Mouse (Mus musculus) heart, embryonic 15.5 days (tissue): ENCODE results near the gene Arhgef38. TPM values are rescaled to one million over a fixed set of nuclear protein-coding genes. Genes with fewer than 3 reads are reported as not detected.

Source experiments
- ATAC-seq: fragments of 200-750 bp; cut with Nextera tagmentation; replicated peaks from 2 replicates; pipeline ENCODE4 v1.8.0; 2017; ENCODE audit warnings: low read depth, moderate TSS enrichment; ENCODE audit not compliant: insufficient number of reproducible peaks, insufficient read depth, low FRiP score
- H3K27ac ChIP-seq: fragments of 300-500 bp; sonication (generic); 2 replicates; pipeline ENCODE4 v1.5.1; 2015; ENCODE audit warnings: mild to moderate bottlenecking, inconsistent platforms
- H3K27me3 ChIP-seq: fragments of 300-500 bp; sonication (generic); 2 replicates; pipeline ENCODE4 v1.6.1; 2015; ENCODE audit warnings: inconsistent platforms
- H3K36me3 ChIP-seq: fragments of 300-500 bp; sonication (generic); 2 replicates; pipeline ENCODE4 v1.6.1; 2015; ENCODE audit warnings: mild to moderate bottlenecking, inconsistent platforms
- H3K4me1 ChIP-seq: fragments of 300-500 bp; sonication (generic); replicated peaks from 2 replicates; pipeline ENCODE4 v1.6.1; 2015; ENCODE audit warnings: inconsistent platforms
- H3K4me2 ChIP-seq: fragments of 300-500 bp; sonication (generic); 2 replicates; pipeline ENCODE4 v1.6.1; 2015; ENCODE audit warnings: inconsistent platforms, mild to moderate bottlenecking, moderate library complexity
- H3K4me3 ChIP-seq: fragments of 300-500 bp; sonication (generic); 2 replicates; pipeline ENCODE4 v1.5.1; 2015; ENCODE audit warnings: mild to moderate bottlenecking, inconsistent platforms
- H3K9ac ChIP-seq: fragments of 300-500 bp; sonication (generic); 2 replicates; pipeline ENCODE4 v1.6.1; 2015; ENCODE audit warnings: mild to moderate bottlenecking, inconsistent platforms
- H3K9me3 ChIP-seq: fragments of 300-500 bp; sonication (generic); replicated peaks from 2 replicates; pipeline ENCODE4 v1.6.1; 2016; ENCODE audit warnings: inconsistent platforms
- WGBS: fragments of 180-500 bp; shearing (Covaris S2); methylation state at CpG from one replicate; pipeline ENCODE4 v1.1.7; 2015; ENCODE audit warnings: mixed read lengths; 5-methylcytosine and 5-hydroxymethylcytosine counted together
- polyA plus RNA-seq: library from polyadenylated mRNA; unstranded; fragments of >200 nt; fragmentation: Nextera tagmentation; extraction: Ambion mirVana; gene quantifications from 2 replicates; pipeline ENCODE4 v1.2.1, GENCODE M21; 2015

The Arhgef38 gene
- polyA plus RNA-seq, 1 experiment from 2014 or later: 0.01 TPM

DNA sequence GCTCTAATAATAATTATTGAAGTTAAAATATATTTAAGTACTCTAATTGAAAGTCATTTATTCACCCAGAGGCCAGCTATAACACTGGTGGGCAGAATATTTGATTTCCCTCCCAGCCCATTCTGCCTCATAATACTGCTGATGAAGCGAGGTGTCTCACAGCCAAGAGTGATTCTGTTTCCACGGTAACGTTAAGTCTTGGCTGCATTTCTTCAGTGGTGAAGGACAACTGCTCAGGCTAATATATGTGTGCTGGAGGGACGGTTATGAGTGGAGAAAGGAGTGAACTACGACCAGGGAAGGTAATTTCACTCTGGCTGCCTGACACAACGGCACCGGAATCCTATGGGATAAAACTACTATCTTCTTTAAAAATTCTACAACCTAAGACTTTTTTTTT, 71.6 kb downstream of the Arhgef38 start:
- Histone ChIP-seq H3K27me3 (no peaks in the 10 kb centered on the region; the same call in 1 of the 2 replicates), H3K9me3 (no peaks in the 10 kb centered on the region), H3K36me3 (no peaks in the 10 kb centered on the region), H3K27ac (no peak overlapping the region), H3K9ac (no peak overlapping the region), H3K4me2 (no peak overlapping the region), H3K4me3 (no peak overlapping the region), H3K4me1 (no peaks in the 10 kb centered on the region)
- WGBS: 71% methylated on average over 7 of the region's 7 CpGs
- ATAC-seq: no peak

DNA sequence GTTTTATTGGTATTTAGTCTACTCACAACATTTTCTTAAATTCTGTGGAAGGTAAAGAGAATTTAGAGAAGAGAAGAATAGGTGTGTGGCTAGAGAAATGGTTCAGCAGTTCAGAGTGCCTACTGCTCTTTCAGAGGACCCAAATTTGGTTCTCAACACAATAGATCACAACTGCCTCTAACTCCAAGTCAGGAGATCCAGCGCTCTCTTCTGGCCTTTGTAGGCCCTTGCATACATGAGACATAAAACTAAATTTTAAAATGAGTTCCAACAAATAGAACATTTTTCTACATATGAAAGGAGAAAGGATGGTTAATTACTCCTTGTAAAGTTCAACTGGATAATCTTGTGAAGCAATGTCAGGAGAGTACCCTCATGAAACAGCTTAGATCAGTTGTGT, 73.3 kb downstream of the Arhgef38 start:
- Histone ChIP-seq H3K27ac (no peak overlapping the region), H3K4me3 (no peak overlapping the region), H3K4me1 (no peaks in the 10 kb centered on the region), H3K27me3 (no peaks in the 10 kb centered on the region), H3K36me3 (no peaks in the 10 kb centered on the region), H3K4me2 (no peak overlapping the region), H3K9me3 (no peaks in the 10 kb centered on the region), H3K9ac (no peak overlapping the region)
- WGBS: 85% methylated on average over 1 of the region's 1 CpGs
- no peak for ATAC-seq

DNA sequence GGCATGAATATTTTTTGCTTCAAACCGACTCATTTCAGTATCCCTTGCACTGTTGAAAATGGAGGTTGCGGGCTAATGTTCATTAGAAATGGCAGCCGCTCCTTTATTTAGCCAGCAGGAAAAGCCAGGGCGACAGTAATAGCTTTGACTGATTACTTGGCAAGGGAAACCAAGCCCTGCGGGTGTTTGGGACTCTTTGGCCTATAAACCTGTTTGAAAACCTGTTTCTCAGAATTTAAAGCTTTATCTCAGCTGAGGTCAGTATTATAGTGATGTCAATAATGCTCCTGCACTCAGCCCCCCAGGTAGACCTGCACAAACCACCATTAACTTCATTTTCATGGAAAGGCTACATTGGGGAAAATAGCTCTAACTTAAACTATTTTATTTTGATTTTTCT, 76.5 kb downstream of the Arhgef38 start:
- Histone ChIP-seq H3K9me3 (no peaks in the 10 kb centered on the region), H3K4me2 (no peak overlapping the region), H3K36me3 (no peaks in the 10 kb centered on the region), H3K4me1 (no peaks in the 10 kb centered on the region), H3K9ac (no peak overlapping the region), H3K27ac (no peak overlapping the region), H3K27me3 (no peaks in the 10 kb centered on the region), H3K4me3 (no peak overlapping the region)
- WGBS: 75% methylated on average over 5 of the region's 5 CpGs
- no peak for ATAC-seq

DNA sequence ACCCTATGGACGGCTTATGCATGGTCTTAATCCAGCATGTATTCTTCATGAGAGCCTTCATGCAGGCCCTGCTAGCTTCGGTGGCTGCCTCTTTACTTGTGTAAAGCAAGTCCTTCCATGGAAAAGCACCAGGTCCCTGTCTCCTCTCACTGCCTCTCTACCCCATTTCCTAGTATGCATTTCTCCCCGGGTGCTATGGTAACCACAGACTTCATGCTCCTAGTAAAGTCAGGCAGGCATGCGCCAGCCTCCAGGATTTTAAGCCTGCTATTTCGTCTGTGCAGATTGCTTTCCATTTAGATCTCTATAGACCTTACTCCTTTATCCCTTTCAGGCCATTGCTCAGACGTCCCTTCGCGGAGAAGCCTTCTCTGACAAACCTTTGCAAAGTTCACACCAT, 80.1 kb downstream of the Arhgef38 start:
- H3K27ac ChIP-seq: no peak overlapping the region
- H3K4me3 ChIP-seq: no peak overlapping the region
- 82% methylated on average over 8 of the region's 8 CpGs for WGBS
- no peaks in the 10 kb centered on the region for H3K4me1 ChIP-seq
- H3K36me3 ChIP-seq: no peaks in the 10 kb centered on the region
- H3K27me3 ChIP-seq: no peaks in the 10 kb centered on the region
- H3K9me3 ChIP-seq: no peaks in the 10 kb centered on the region
- H3K4me2 ChIP-seq: no peak overlapping the region
- no peak overlapping the region for H3K9ac ChIP-seq
- ATAC-seq: no peak

DNA sequence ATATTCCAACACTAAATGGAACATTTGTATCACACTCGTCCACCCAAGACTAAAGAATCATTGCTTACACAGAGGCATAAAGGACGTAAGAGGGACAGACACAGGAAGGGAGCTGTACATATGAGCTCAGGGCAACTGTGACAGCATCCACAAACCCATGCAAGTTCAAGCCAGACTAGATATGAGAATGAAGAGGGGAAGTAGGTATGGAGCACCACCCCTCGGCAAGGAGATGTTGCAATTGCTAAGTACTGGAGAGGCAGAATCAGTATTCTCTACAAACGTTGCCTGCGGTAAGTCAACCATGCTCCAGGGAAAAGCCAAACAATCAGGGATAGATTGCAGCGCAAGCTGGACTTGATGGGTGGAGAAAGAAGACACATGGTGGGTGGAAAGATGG, 81.1 kb downstream of the Arhgef38 start:
- H3K27ac ChIP-seq: no peak overlapping the region
- H3K4me2 ChIP-seq: no peak overlapping the region

DNA sequence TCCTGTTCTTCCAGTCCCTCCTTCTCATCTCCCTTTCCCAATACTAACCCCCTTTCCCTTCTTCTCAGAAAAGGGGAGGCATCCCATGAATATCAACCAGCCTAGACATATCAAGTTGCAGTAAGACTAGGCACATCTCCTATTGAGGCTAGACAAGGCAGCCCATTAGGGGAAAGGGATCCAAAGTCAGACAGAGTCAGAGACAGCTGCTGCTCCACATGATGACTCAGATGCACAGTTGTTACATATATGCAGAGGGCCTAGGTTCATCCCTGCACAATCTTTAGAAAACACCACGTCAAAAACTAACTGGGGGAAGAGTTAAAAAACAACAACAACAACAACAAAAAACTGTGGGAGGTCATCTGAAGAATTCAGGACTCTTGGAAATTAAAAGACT, 81.9 kb downstream of the Arhgef38 start:
- Histone ChIP-seq H3K36me3 (no peaks in the 10 kb centered on the region), H3K4me3 (no peak overlapping the region), H3K27ac (no peak overlapping the region), H3K4me1 (no peaks in the 10 kb centered on the region), H3K27me3 (no peaks in the 10 kb centered on the region), H3K9me3 (no peaks in the 10 kb centered on the region), H3K4me2 (no peak overlapping the region), H3K9ac (no peak overlapping the region)
- WGBS: 51% methylated on average over 1 of the region's 1 CpGs
- no peak for ATAC-seq

More for the DNA sequence above, 81.1 kb downstream of the Arhgef38 start:
- H3K36me3 ChIP-seq: no peaks in the 10 kb centered on the region
- H3K4me1 ChIP-seq: no peaks in the 10 kb centered on the region
- ATAC-seq: no peak
- 68% methylated on average over 6 of the region's 6 CpGs for WGBS
- no peaks in the 10 kb centered on the region for H3K9me3 ChIP-seq
- H3K27me3 ChIP-seq: no peaks in the 10 kb centered on the region
- H3K4me3 ChIP-seq: no peak overlapping the region
- no peak overlapping the region for H3K9ac ChIP-seq

DNA sequence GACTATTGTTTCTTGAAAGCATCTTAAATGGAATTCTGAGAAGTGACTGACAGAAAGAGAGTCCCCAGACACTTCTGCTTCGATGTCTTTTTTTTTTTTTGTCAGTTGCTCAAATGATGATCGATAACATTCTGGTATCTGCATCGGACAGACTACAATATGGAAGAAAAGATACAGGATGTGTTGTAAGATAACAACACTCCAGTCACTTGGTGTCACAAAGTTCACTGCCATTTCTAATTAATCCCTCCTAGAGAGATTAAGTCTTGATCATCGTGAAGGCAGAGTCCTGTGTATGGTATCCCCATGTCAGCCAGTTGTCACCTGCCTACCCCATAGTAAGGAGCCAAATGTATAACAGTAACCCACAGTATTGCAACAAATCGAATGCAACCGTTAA, 83.1 kb downstream of the Arhgef38 start:
- no peaks in the 10 kb centered on the region for H3K36me3 ChIP-seq
- no peak for ATAC-seq
- H3K9ac ChIP-seq: no peak overlapping the region
- no peaks in the 10 kb centered on the region for H3K9me3 ChIP-seq
- H3K27ac ChIP-seq: no peak overlapping the region
- H3K4me3 ChIP-seq: no peak overlapping the region
- WGBS: 75% methylated on average over 6 of the region's 6 CpGs
- H3K4me1 ChIP-seq: no peaks in the 10 kb centered on the region
- H3K27me3 ChIP-seq: no peaks in the 10 kb centered on the region
- no peak overlapping the region for H3K4me2 ChIP-seq

DNA sequence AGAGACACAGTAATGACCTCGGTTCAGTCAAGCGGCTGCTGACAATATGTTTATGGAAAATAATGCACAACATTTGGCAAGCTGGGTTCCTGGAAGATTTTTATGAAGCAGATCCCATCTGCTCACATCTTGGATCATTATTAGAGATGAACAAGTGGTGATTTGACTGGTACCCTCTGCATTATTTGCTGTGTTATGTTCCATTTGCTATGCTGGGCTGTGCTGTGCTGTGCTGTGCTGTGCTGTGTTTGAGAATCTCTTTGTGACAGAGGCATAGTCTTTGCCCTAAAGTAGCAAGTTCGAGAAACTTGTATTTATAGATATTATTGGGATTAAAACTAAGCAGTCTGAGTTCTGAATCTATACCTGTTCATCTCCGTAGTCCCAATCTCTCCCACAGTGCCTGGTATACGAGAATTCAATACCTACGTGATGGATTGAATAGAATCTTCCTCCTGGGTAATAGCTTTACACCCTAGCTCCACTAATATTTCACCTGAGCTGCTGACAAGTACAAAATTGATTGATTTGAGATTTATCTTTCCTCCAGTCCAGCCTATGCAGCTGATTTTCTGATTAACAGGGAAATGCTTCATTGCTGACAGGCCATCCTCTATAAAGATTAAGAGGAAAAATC, 90.1 kb downstream of the Arhgef38 start:
- H3K27me3 ChIP-seq: no peaks in the 10 kb centered on the region
- no peaks in the 10 kb centered on the region for H3K4me1 ChIP-seq
- WGBS: 78% methylated on average over 6 of the region's 6 CpGs
- H3K4me3 ChIP-seq: no peak overlapping the region
- H3K9me3 ChIP-seq: no peaks in the 10 kb centered on the region
- no peaks in the 10 kb centered on the region for H3K36me3 ChIP-seq
- no peak for ATAC-seq
- no peak overlapping the region for H3K4me2 ChIP-seq
- H3K27ac ChIP-seq: no peak overlapping the region
- no peak overlapping the region for H3K9ac ChIP-seq

DNA sequence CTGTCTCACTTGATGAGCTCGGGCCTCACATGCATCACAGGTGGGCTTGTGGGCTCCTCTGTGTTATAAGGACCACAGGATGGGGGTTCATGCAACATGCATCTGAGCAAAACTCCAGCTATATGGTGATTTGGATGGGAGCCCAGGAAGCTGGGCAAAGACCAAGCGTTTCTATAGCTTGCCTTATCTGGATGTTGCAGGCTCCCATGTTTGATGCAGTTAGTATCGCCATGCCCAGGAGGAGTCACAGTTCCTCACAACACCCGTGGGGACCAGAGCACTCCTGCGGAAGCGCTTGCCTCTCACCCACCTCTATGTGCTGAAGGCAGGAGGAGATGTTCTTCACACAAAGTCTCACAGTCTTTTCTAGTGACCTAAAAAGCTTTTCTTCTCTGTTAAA, 92.9 kb downstream of the Arhgef38 start:
- Histone ChIP-seq H3K27me3 (no peaks in the 10 kb centered on the region), H3K27ac (no peak overlapping the region), H3K9ac (no peak overlapping the region), H3K9me3 (no peaks in the 10 kb centered on the region), H3K4me1 (no peaks in the 10 kb centered on the region), H3K36me3 (no peaks in the 10 kb centered on the region), H3K4me3 (no peak overlapping the region), H3K4me2 (no peak overlapping the region)
- ATAC-seq: no peak
- WGBS: 84% methylated on average over 6 of the region's 6 CpGs

DNA sequence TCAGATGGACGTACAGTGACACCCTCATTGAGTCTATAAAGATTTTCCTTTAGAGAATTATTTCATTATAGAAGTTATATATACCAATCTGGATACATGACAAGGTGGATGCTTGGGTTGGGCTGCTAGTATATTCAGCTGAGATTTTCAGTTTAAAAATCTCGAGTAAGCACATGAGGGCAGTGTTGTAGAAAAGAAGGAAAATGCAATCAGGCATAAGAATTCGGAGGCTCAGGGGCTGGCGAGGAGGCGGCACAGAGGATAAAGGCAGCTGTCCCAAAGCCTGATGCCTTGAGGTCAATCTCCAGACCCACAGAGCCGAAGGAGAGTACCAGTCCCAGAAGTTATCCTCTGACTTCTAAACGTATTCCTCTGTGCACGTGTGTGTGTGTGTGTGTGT, 102.1 kb downstream of the Arhgef38 start:
- 71% methylated on average over 8 of the region's 8 CpGs for WGBS
- H3K4me3 ChIP-seq: no peak overlapping the region
- no peak overlapping the region for H3K27ac ChIP-seq
- H3K4me1 ChIP-seq: no peaks in the 10 kb centered on the region
- no peak for ATAC-seq
- H3K9ac ChIP-seq: no peak overlapping the region
- H3K4me2 ChIP-seq: no peak overlapping the region
- H3K27me3 ChIP-seq: no peaks in the 10 kb centered on the region
- no peaks in the 10 kb centered on the region for H3K36me3 ChIP-seq
- H3K9me3 ChIP-seq: no peaks in the 10 kb centered on the region

DNA sequence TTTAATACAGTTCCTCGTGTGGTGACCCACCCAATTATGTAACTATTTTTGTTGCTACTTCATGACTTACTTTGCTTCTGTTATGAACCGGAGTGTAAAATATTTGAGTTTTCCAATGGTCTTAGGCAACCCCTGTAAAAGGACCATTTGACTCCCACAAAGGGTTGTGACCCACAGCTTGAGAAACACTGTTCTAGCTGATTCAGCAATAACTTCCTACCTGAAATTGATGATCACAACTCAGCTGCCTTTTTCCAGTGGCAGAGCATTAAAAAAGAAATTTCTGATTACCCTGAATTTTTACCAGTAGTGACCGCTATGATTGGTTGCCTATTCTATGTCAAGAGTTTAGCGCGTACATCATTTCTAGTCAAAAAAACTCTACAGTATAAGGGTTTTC, 103.4 kb downstream of the Arhgef38 start:
- 86% methylated on average over 5 of the region's 5 CpGs for WGBS
- Histone ChIP-seq H3K4me1 (no peaks in the 10 kb centered on the region), H3K4me3 (no peak overlapping the region), H3K4me2 (no peak overlapping the region), H3K36me3 (no peaks in the 10 kb centered on the region), H3K9me3 (no peaks in the 10 kb centered on the region), H3K9ac (no peak overlapping the region), H3K27me3 (no peaks in the 10 kb centered on the region), H3K27ac (no peak overlapping the region)
- ATAC-seq: no peak

DNA sequence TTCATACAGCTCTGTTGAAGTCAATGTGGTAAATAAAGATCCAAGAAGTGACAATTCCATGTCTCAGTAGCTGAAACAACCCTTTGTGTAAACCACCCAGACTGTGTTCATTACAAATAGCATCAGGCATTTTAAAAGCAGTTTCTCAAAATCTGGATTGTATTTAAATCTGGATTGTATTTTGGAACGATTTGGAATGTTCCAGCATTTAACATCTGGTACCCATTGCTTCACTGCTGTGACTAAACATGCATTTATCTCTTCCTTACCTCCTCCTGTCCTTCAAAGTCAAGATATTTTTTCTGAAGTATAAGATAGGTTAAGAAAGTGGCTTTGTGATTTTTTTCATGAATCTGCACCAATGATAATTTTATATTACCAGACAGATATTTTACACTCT, 121.5 kb downstream of the Arhgef38 start:
- Histone ChIP-seq H3K4me1 (no peaks in the 10 kb centered on the region), H3K9me3 (no peaks in the 10 kb centered on the region), H3K4me3 (no peak overlapping the region), H3K36me3 (peaks cover 8% of the 10 kb centered on the region; the same call in 1 of the 2 replicates), H3K27ac (no peak overlapping the region), H3K4me2 (no peak overlapping the region), H3K27me3 (no peaks in the 10 kb centered on the region), H3K9ac (no peak overlapping the region)
- ATAC-seq: no peak
- WGBS: 38% methylated on average over 1 of the region's 1 CpGs
